Mouse (Mus musculus) inflammation-experienced regulatory T-cells, adult 6 months (primary cell): ENCODE results near the gene Itpr2. TPM values are rescaled to one million over a fixed set of nuclear protein-coding genes. Genes with fewer than 3 reads are reported as not detected.

Source experiments
- ATAC-seq: one replicate; pipeline ENCODE4 v1.8.0; 2017
- polyA plus RNA-seq, 3 experiments: library from polyadenylated mRNA; unstranded; fragments of 100-300 nt; shearing (Covaris generic); gene quantifications; one replicate each; pipeline ENCODE4 v1.2.1; 2017

Itpr2 gene
- polyA plus RNA-seq, 3 experiments from 2014 or later, result 43.2 to 111 (median 94.9) TPM

DNA sequence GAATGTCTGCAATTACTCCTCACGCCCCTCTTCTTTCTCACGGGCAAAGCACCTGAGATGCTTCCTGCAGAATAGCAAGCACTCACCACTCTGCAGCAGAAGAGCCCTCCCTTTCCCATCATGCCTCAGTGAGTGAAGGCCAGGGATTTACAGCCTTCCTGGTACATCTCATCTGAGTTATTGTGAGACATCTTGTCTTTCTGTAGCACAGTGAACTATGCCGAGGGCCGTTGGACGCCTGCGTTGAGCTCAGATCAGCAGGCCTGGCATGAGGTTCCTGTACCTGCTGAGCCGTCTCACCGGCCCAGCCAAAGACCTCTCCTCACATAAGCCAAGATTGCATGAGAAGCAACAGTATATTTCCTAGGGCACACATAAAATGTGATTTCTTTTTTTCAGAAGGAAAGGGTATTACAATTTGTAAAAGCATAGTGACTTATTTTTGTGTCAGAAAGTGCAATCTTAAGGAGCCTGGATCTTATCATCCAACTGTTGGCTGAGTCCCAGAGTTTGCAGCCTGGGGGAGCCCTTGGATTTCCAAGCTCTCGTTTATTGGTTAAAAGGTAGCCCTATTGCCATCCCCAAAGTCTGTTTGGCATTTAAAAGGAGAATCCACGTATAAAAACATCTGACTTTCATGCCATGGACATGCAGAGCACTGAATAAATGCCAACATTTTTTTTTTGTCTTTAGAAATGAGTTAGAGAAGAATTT lies 158.2 kb downstream of the Itpr2 start:
- no peak for ATAC-seq

DNA sequence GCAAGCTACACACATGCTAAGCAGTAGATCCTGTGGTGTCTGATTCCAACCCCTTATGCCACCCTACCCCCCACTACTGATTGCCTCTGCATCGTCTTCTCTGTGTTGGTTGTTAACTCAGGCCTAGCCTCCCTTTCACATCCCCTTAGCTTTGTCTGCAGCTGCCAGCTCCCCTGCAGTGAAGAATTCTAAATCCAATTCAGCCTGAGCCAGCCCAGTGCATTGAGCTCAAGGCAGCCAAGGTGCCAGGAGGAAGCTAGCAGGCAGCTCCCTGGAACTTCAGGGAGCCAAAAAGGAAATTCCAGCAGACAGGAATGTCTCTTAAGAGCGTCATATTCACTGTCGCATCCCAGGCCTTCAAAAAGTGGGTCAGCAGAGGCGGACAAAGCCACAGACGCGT lies 159.0 kb downstream of the Itpr2 start:
- no peak for ATAC-seq

DNA sequence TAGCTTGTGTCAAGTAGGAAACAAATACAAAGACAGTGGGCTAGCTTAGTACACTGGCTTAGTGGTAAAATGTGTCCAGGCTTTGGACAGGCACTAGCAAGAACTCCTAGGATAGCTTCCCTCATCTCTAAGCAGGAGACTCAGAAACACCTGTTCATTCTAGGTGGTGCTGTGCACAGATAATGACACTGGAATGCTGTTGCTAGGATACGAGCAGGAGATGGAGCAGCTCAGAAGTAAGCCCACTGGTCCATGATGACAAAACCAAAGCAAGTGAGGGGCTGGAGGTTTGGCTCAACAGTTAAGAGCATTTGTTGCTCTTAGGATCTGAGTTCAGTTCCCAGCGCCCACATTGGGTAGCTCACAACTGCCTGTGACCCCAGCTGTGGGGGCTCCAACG lies 160.1 kb downstream of the Itpr2 start:
- ATAC-seq, result no peak

DNA sequence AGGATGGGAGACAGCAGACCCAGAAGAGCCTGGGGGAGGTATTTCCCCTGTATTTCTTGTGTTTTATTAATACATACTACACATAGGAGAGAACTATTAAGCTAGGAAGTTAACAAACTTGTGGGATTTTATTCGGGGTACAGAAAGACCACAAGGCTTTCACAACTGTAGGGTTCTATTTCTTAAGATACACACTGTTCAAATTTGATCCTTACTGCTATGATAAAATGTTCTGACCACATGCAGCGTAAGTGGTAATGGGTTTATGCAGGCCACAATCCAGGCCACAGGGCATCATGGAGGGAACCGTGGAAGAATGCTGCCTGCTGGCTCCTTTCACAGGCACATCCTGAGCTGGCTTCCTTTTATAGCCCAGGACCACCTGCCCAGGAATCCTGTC lies 160.6 kb downstream of the Itpr2 start:
- no peak for ATAC-seq

DNA sequence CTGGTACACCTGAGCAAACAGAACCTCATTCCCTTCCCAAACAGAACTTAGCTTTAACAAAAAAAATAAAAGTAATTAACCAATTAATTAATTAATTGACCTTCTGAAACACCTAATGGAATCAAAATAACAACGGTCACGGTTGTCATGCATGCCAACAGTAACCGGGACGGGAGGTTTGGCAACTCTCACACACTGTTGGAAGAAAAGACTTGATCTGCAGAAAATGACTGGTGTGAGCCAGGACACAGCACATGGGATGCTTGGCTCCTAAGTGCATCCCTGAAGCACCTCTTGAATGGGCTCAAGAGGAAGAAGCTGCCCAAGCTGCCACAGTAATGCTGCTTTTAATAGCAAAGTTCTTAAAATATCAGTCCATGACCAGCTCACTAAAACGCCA lies 161.1 kb downstream of the Itpr2 start:
- ATAC-seq, result no peak

DNA sequence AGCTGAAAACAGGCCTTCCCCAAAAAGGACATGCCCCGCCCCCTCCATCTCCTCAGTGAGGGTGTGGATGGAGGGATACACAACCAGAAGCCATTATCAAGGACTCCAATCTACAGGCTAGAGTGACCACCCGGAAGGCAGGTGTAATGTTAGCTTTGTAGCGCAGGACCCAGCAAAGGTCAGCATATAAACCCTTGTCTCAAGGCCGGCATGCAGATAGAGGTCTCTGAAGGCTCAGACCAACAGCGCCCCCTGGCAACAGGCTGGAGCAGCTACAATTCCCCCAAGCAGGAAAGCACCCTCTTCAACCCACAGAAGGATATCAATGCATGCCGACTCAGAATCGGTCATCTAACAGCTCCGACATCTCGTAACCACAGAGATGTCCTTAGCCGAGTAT lies 162.2 kb downstream of the Itpr2 start:
- ATAC-seq, result no peak

DNA sequence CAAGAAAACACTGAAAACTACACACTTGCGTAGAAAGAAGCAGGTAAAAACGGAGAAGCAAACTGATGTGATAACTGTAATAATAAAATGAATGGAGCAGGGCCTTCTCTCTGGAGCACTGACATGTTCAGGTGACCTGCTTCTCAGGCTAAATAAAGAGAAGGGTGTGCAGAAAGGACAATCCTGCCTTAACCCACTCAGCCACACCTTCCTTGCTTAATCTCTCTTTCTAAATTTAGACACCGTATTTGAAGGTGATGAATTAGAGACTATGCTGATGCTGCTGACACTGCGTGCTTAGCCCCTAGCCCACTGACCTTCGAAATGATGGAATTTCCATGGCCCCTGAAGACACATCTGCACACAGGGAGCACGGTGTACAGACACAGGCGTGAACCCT lies 164.8 kb downstream of the Itpr2 start:
- ATAC-seq, result no peak

DNA sequence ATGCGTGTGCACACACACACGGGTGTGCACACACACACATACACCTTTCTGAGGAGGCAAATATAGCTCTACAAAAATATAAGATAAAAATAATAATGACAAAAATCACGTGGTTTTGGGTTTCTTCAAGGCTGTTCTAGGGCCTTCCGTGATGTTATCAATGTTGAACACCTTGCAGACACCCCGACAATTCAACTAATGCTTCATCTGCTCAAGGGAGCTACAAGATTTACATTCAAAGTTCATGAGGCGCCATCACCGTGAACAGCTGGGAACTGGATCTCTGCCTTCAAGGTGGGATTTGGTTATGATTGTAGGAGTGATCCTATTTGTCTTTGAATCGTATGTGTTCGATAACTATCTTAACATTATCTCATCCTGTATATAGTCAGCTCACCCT lies 166.8 kb downstream of the Itpr2 start:
- ATAC-seq, result no peak

DNA sequence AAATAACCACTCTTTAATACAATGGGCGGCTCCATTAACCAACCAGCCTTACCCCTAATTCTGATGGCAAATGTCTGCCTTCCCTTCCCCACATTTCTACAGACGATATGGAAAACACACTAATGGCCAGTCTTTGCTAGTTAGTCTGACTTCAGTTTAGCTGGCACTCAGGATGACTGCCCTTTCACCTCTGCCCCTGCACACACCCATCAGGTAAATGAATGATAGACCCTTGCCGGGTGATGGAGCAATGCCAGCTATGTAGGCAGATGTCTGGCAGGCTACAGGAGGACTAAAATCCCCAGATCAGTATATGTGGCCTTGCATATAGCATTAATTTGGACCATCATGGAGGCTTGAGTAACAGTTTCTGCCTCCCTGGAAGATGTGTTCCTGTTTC lies 168.5 kb downstream of the Itpr2 start:
- ATAC-seq, result no peak

DNA sequence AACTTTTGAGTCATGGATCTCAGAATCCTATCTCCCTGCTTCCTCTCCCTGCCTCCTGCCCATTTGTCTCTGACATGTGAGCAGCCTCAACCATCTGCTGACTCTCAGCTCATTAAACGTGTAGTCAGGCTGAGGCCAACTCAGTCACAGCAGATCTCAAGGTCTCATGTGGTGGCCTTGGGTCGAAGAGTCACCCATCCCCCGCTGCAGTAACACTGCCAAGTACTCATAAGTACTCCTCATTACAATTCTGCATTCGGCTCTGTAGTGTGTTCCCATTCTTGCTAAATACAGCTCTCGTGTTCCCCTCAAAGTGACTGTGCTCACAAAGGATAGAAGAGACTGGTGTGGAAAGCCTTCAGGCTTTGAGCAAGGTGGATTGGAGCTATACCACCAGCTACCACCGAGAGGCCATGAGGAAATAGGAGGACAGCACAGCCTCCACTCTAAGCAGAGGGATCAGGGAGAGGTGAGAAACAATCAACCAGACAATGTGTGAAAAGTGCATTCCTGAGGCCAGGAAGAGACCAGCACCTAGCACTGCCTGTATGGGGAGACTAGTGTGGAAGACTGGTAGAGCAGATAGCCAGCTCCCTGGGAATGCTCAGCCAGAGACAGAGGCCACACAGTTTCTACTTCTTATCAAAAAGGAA lies 170.9 kb downstream of the Itpr2 start:
- ATAC-seq, result no peak

DNA sequence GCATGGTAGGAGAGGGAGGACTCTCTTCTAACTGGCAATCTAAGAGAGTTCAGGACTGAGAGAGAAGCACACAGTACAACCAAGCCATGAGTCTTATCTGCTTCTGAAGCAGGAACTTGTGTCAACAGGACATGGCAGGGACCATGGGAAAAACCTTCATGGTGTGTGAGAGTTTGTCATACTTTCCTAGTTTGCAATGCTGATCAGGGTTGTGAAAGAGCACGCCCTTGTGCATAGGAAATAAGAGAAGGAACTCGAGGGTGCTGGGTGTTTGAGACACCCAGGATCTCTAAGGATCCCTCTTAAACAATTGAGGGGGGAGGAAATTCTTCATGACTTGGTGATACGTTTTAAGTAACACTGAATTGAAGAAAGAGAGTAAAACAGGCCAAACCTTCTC lies 172.9 kb downstream of the Itpr2 start:
- ATAC-seq, result no peak

DNA sequence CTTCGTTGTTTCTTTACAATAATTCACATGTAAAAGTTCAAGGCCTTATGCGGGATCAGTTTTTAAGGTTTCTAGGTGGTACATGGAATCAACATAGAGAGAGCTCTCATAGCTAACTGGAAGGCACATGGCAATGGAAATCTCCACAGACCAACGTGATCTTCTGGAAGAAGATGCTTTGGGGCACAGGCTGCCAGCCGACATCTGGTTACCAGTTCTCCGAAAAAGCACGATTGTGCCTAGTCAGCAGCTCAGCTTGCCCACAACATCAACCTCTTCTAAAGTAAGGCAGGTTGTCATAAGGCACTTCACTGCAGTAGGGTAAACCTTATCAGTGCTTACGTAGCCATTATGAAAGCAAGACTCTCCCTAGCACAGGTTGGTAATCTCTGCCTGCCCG lies 175.4 kb downstream of the Itpr2 start:
- no peak for ATAC-seq

DNA sequence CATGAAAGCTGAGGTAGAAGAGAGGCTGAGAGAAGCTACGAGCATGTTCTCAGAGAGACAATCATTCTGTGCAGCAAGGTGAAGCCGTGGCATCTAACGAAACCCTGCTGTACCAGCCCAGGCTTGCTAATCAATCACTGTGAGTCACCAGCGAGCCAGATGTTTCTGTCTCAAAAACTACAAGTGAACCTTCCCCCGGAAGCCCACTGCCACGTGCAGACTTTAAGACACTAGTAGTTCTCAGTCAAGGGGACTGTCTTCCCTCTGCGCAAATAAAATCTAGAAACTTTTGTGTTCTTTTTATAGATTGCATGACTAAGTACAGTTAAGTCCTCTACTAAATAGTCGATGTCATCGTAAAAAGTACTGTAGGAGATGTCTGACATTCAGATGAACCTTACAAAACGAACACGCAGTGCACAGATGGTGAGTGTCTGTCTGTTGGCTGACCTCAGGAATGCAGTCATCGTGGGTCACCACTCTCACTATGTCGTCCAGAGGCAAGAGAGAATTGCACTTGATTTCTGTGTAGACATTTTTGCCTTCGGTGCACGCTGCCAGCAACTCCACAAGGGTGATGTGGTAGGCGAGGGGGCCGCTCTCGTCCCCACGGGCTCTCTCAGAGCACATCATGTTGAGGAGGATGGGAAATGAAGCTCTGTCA lies 177.3 kb downstream of the Itpr2 start:
- no peak for ATAC-seq

DNA sequence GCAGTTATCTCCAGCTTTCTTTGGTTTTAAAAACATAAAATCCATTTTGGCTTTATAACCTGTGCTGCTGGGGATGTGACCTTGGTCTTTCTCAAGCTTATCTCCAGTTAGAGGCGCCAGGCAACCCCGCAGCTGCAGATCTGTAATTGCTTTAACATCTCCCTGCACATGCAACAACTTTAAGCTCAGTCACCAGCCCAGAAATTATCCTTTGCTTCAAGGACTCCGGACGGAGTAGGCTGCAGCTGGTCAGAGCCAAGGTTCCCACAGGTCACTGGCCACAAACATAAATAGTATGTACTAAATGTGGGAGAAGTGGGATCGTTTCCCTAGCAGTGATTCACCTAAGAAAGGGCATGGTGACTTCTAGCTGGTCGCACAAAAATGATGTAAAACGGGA lies 179.5 kb downstream of the Itpr2 start:
- ATAC-seq, result no peak

DNA sequence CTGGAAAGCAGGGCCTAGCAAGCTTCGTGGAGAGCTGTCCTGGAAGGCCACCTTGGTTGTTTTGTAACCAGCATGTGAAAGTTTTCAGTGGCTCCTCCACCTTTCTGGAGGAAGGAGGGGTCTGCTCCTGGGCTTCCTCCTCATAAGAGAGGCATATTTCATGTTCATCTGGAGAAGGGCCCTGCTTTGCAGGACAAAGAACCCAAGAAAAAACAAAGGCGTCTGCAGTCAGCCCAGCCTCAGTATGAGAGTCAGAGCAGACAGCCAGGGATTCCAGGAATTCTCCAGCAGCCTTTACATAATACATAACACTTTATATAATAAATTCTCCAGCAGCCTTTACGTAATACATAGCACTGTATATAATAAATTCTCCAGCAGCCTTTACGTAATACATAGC lies 180.1 kb downstream of the Itpr2 start:
- no peak for ATAC-seq

DNA sequence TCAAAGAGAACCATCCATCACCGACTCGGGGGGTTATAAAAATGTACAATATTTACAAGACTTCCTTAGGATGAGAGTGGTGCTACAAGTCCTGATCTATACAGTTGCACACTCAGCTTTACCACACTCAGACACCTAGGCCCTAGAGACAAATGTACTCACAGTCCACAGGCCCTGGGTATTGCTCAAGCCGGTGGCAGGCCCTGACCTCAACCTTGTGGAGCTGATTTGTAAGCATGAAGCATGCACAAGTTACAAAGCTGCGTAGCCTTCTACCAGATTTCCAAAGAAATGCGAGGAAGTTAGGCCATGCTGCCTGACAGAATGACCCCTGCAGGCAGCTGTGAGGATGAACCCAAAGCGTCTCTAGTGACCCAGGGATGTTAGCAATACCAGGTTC lies 185.6 kb downstream of the Itpr2 start:
- no peak for ATAC-seq

DNA sequence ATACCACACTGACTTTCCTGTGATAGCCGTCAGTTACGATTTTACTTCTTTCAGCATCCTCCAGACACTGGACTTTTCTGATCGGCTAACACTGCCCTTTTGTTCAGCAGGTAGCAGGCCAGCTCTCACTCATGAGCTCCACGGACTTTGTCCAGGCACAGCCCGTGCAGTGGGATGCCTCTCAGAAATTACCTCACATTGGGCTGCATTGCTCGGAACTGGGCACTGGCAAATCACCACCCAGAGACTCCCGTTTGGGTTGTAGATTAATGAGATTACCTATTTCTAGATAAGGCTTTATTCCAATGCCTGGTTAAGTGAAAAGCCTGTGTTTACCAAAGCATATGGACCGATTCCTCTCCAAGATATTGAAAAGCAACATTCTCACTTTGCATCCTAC lies 186.9 kb downstream of the Itpr2 start:
- ATAC-seq, result no peak

DNA sequence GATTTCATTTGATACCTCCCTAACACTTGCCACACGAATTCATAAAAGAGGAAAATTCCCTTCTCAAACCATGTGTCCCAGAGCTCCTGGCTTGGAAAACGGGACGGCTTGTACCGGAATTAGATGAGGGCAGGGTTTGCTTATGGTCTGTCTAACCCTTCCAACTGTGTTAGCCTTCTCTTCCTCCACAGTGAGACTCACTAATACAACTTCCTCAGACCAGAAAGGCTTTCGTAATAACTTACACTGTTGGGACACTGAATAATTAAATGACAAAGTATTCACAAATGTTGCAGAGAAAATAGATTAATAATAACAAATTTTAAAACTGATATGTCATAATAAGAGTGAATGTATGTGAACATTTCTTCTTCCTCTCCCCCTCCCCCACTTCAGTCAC lies 187.7 kb downstream of the Itpr2 start:
- no peak for ATAC-seq

DNA sequence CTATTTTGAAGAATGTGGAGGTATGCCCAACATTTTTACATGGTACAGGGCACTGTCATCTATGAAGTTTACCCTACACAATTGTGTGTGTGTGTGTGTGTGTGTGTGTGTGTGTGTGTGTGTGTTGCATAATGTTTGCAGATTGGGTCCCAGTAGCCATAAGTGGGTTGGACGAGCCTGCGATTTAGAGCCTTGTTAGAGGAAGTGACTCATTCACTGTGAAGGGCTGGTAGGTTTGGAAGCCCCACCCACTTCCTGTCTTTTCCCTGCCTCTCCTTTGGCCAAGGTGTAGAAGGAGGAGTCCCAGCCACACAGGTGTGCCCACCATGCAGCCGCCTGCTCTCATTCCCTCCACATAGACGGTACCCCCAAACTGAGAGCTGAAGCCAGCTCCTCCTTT lies 188.6 kb downstream of the Itpr2 start:
- peak; percentile 60 for ATAC-seq

DNA sequence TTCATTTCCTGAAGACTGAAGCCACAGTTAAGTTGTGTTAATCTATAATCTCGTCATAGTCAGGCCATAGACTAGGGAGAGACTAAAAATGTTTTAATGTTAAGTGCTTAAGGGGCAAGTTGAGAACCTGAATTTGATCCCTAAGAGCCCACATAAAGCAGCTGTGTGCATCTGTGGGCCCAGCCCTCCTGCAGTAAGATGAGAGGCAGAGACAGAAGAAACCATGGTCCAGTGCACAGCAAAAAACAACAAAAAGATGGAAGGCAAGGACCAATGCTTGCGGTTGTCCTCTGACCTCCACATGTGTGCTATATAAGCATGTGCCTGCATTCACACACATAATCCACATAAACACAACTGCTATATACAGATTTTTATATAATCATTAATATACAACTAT lies 191.8 kb downstream of the Itpr2 start:
- ATAC-seq, result no peak

DNA sequence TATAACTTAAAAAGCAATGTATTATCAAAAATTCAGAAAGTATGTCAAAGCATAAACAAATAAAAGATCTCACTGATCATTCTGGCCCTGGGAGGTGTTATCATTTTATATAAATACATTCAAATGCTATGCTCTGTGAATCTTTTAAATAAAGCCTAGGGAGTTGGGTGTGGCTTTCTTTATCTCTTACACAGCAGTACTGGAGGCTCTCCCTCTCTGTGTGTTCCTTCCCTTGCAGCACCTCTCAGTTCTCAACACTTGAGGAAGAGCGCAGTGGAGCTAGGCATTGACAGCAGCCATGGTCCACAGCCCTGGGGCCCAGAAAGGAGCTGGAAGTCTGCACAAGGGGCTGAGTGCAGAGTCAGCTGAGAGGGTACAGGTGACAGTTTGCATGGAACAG lies 192.7 kb downstream of the Itpr2 start:
- ATAC-seq, result no peak

DNA sequence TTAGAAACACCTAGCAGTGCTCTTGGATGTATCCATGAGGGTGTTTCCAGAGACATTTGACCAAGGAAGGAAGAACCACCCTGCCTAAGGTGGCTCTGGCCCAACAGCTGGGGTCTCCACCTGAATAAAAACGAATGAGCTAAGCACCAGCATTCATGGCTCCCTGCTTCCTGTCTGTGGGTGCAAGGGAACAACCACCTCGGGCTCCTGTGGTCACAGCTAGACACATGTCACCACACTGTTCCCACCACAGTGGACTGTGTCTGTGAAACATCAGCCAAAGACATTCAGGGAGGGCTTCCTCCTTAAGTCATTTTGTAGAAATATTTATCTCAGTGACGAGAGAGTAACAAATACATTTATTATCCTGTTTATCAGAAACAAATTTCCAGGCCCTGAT lies 196.0 kb downstream of the Itpr2 start:
- ATAC-seq, result no peak

DNA sequence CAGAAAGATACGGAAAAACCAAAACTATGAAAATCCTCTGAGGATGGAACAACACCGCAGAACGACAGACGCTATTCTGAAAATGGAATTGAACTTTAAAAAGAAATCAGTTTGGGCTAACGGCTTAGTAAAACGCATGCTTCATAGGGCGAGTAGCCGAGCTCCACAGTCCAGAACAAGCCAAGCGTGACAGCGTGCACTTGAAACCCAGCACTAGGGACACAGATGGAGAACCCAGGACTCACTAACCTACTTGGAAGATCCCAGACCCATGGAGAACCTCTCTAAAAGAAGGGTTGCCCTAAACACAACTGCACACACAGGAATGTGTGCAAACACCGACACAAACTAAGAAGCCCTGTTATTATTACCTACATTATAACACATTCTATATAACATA lies 197.9 kb downstream of the Itpr2 start:
- ATAC-seq, result no peak

DNA sequence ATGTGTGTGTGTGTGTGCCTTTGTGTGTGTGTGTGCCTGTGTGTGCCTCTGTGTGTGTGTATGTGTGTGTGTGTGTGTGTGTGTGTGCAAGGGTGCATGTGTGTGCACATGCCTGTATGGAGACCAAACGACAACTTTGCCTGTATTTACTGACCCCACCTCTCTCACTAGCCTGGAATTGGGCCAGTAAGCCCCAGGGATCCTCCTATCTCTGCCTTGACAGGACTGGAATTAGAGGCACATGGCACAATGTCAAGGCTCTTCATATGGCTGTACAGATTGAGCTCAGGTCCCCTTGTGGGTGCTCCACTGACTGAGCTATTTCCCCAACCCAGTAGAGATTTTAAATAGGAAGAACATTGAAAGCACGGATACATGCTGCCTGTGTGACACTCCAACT lies 198.7 kb downstream of the Itpr2 start:
- no peak for ATAC-seq
